Mouse (Mus musculus) myocyte (in vitro differentiated cells): Measurements from ENCODE around the gene Slc2a13. TPM values are rescaled to one million over a fixed set of nuclear protein-coding genes. Genes with fewer than 3 reads are reported as not detected.

Experiments used
- H3K27me3 ChIP-seq: one replicate; pipeline ENCODE4 v1.6.1; 2011; ENCODE audit not compliant: control insufficient read depth, insufficient read depth, insufficient read length
- H3K36me3 ChIP-seq: one replicate; pipeline ENCODE4 v1.6.1; 2011; ENCODE audit not compliant: control insufficient read depth, insufficient read depth
- H3K4me2 ChIP-seq: one replicate; pipeline ENCODE4 v1.6.1; 2011; ENCODE audit warnings: low read depth, control low read depth
- H3K4me3 ChIP-seq: one replicate; pipeline ENCODE4 v1.5.1; 2011; ENCODE audit warnings: mild to moderate bottlenecking, control low read depth, moderate library complexity
- H3K79me2 ChIP-seq: one replicate; pipeline ENCODE4 v1.6.1; 2011; ENCODE audit not compliant: control insufficient read depth, insufficient read depth
- H3ac ChIP-seq: one replicate; pipeline ENCODE4 v1.6.1; 2011; ENCODE audit not compliant: control insufficient read depth, insufficient read length
- CEBPB ChIP-seq: IDR thresholded peaks from 2 replicates; pipeline ENCODE4 v1.6.1; 2011; ENCODE audit warnings: mild to moderate bottlenecking, moderate library complexity; ENCODE audit not compliant: poor library complexity, insufficient read depth, severe bottlenecking
- E2F4 ChIP-seq: IDR thresholded peaks from one replicate; pipeline ENCODE4 v1.6.1; 2011; ENCODE audit warnings: mild to moderate bottlenecking, control low read depth, moderate library complexity; ENCODE audit not compliant: insufficient read depth
- MAX ChIP-seq: IDR thresholded peaks from one replicate; pipeline ENCODE4 v1.6.1; 2011; ENCODE audit warnings: low read depth, mild to moderate bottlenecking, control low read depth
- MYOD1 ChIP-seq, 3 experiments: IDR thresholded peaks; one replicate each; pipeline ENCODE4 v1.6.1; 2011; ENCODE audit warnings: control low read depth in 2 of 3, low read depth in 2 of 3, mild to moderate bottlenecking in 2 of 3, moderate library complexity in 1 of 3; ENCODE audit not compliant: insufficient read length in 2 of 3, control insufficient read depth in 1 of 3
- MYOG ChIP-seq, 3 experiments: IDR thresholded peaks; one replicate each; pipeline ENCODE4 v1.6.1; 2011; ENCODE audit warnings: control low read depth in 2 of 3, low read depth in 2 of 3, mild to moderate bottlenecking in 2 of 3; ENCODE audit not compliant: insufficient read length in 2 of 3, control insufficient read depth in 1 of 3, insufficient read depth in 1 of 3
- POLR2A ChIP-seq: IDR thresholded peaks from one replicate; pipeline ENCODE4 v1.6.1; 2011; ENCODE audit warnings: low read depth, mild to moderate bottlenecking, control low read depth, moderate library complexity; ENCODE audit not compliant: insufficient read length
- POLR2AphosphoS2 ChIP-seq: IDR thresholded peaks from one replicate; pipeline ENCODE4 v1.6.1; 2011; ENCODE audit warnings: low read depth, control low read depth; ENCODE audit not compliant: insufficient read length
- REST ChIP-seq: IDR thresholded peaks from one replicate; pipeline ENCODE4 v1.6.1; 2011; ENCODE audit warnings: mild to moderate bottlenecking, control low read depth, moderate library complexity; ENCODE audit not compliant: insufficient read depth, insufficient read length
- SRF ChIP-seq: IDR thresholded peaks from one replicate; pipeline ENCODE4 v1.6.1; 2011; ENCODE audit warnings: low read depth; ENCODE audit not compliant: control insufficient read depth, insufficient read length
- TCF12 ChIP-seq: IDR thresholded peaks from one replicate; pipeline ENCODE4 v1.6.1; 2011; ENCODE audit warnings: mild to moderate bottlenecking, control low read depth; ENCODE audit not compliant: poor library complexity, insufficient read depth, severe bottlenecking
- TCF3 ChIP-seq: IDR thresholded peaks from one replicate; pipeline ENCODE4 v1.6.1; 2011; ENCODE audit warnings: low read depth, control low read depth; ENCODE audit not compliant: insufficient read length
- USF1 ChIP-seq: IDR thresholded peaks from one replicate; pipeline ENCODE4 v1.6.1; 2011; ENCODE audit warnings: low read depth, mild to moderate bottlenecking, control low read depth, moderate library complexity
- polyA plus RNA-seq: library from polyadenylated mRNA; unstranded; fragments of >200 nt; fragmentation: generic; extraction: Trizol; gene quantifications from one replicate; pipeline ENCODE4 v1.2.1, GENCODE M21; 2012; ENCODE audit warnings: missing spikeins

Slc2a13 gene
- polyA plus RNA-seq, 1 experiment, result 0.62 TPM

- H3K27me3 ChIP-seq, result no peaks in the 10 kb centered on the region
- no peaks in the 10 kb centered on the region for H3K36me3 ChIP-seq
- H3K79me2 ChIP-seq, result no peaks in the 10 kb centered on the region
- H3ac ChIP-seq, result no peak overlapping the region
- no peak overlapping the region for H3K4me2 ChIP-seq
- H3K4me3 ChIP-seq, result no peak overlapping the region
- TF ChIP-seq SRF (no peak), MAX (no peak), POLR2A (no peak), POLR2AphosphoS2 (no peak), USF1 (no peak), CEBPB (no peak), MYOG (IDR thresholded peaks at IDR 0.05; ENCODE audit: control insufficient read depth in 1 of 3, insufficient read depth in 1 of 3, insufficient read length in 2 of 3, low read depth in 2 of 3) (no peak), E2F4 (no peak), TCF12 (no peak), TCF3 (no peak), REST (no peak), MYOD1 (IDR thresholded peaks at IDR 0.05; ENCODE audit: control insufficient read depth in 1 of 3, insufficient read length in 2 of 3, low read depth in 2 of 3) (no peak)
Observed at GRCm38 (mm10) chr15:91479924-91480615, 93.0 kb downstream of the Slc2a13 start.

- Histone ChIP-seq H3ac (no peak overlapping the region), H3K4me3 (no peak overlapping the region), H3K4me2 (no peak overlapping the region), H3K79me2 (no peaks in the 10 kb centered on the region), H3K27me3 (no peaks in the 10 kb centered on the region), H3K36me3 (no peaks in the 10 kb centered on the region)
- TF ChIP-seq SRF (no peak), MYOG (IDR thresholded peaks at IDR 0.05; ENCODE audit: control insufficient read depth in 1 of 3, insufficient read depth in 1 of 3, insufficient read length in 2 of 3, low read depth in 2 of 3) (no peak), CEBPB (peak; percentile 40; the same call in 1 of the 2 replicates)
Observed at GRCm38 (mm10) chr15:91477766-91478165, 95.3 kb downstream of the Slc2a13 start.

- TF ChIP-seq TCF12 (no peak), E2F4 (no peak), REST (no peak), POLR2A (no peak), MYOG (IDR thresholded peaks at IDR 0.05; ENCODE audit: control insufficient read depth in 1 of 3, insufficient read depth in 1 of 3, insufficient read length in 2 of 3, low read depth in 2 of 3) (no peak)
Observed at GRCm38 (mm10) chr15:91473690-91474409, 99.2 kb downstream of the Slc2a13 start.

GRCm38 (mm10) chr15:91465331-91465730, 107.7 kb downstream of the Slc2a13 start:
- Histone ChIP-seq H3K4me3 (no peak overlapping the region), H3K27me3 (no peaks in the 10 kb centered on the region), H3ac (no peak overlapping the region), H3K36me3 (no peaks in the 10 kb centered on the region), H3K79me2 (no peaks in the 10 kb centered on the region), H3K4me2 (no peak overlapping the region)
- TF ChIP-seq MAX, result no peak
- TF ChIP-seq POLR2AphosphoS2, result no peak
- TF ChIP-seq REST, result no peak
- TF ChIP-seq SRF, result no peak
- no peak for TF ChIP-seq MYOG (IDR thresholded peaks at IDR 0.05; ENCODE audit: control insufficient read depth in 1 of 3, insufficient read depth in 1 of 3, insufficient read length in 2 of 3, low read depth in 2 of 3)
- TF ChIP-seq USF1, result no peak
- TF ChIP-seq CEBPB, result no peak
- no peak for TF ChIP-seq TCF3
- no peak for TF ChIP-seq TCF12
- TF ChIP-seq E2F4, result no peak
- TF ChIP-seq MYOD1 (IDR thresholded peaks at IDR 0.05; ENCODE audit: control insufficient read depth in 1 of 3, insufficient read length in 2 of 3, low read depth in 2 of 3), result no peak
- TF ChIP-seq POLR2A, result no peak

More at GRCm38 (mm10) chr15:91473690-91474409, 99.2 kb downstream of the Slc2a13 start:
- Histone ChIP-seq H3K4me3 (no peak overlapping the region), H3K79me2 (no peaks in the 10 kb centered on the region), H3K4me2 (no peak overlapping the region), H3ac (no peak overlapping the region), H3K36me3 (no peaks in the 10 kb centered on the region), H3K27me3 (no peaks in the 10 kb centered on the region)
